Mouse (Mus musculus): ENCODE results near the gene Unc5cl. TPM values are rescaled to one million over a fixed set of nuclear protein-coding genes. Genes with fewer than 3 reads are reported as not detected.
A peak's percentile ranks its signal among the peaks of the same experiment; 100 is the strongest.

Unc5cl gene
- total RNA-seq, 1 experiment from 2014 or later = 0.95 TPM

- peak; percentile 84 for ATAC-seq (replicated peaks; ENCODE audit: insufficient number of reproducible peaks, low FRiP score, low TSS enrichment, poor library complexity, severe bottlenecking)
These were observed 103.4 kb downstream of the Unc5cl start for GRCm38 (mm10) chr17:48557823-48558715.

- ATAC-seq (replicated peaks; ENCODE audit: insufficient number of reproducible peaks, low FRiP score, low TSS enrichment, poor library complexity, severe bottlenecking) = no peak
These were observed 110.2 kb downstream of the Unc5cl start for GRCm38 (mm10) chr17:48564931-48565330.

GRCm38 (mm10) chr17:48569656-48570055 lies 115.0 kb downstream of the Unc5cl start:
- ATAC-seq (replicated peaks; ENCODE audit: insufficient number of reproducible peaks, low FRiP score, low TSS enrichment, poor library complexity, severe bottlenecking) = no peak

DNA sequence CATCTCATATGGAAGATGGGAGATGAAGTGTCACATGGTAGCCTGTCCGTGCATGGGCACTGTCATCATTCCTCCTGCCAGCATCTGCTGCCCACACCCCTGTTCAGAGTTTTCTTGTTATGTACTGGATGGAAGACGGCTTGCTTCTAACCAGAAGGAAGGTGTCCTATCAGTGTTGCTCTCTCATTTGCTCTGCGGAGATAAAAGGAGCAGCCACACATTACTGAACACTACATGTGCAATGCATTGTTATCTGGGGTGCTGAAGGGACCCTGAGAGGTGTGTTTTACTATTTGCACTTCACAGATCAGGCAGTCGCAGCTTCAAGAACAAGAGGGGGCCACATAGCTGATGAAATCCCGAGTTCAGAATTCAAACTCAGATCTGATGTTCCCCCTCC lies 126.5 kb downstream of the Unc5cl start:
- no peak for ATAC-seq (replicated peaks; ENCODE audit: insufficient number of reproducible peaks, low FRiP score, low TSS enrichment, poor library complexity, severe bottlenecking)

- ATAC-seq (replicated peaks; ENCODE audit: insufficient number of reproducible peaks, low FRiP score, low TSS enrichment, poor library complexity, severe bottlenecking) = no peak
These were observed 127.8 kb downstream of the Unc5cl start for GRCm38 (mm10) chr17:48582486-48582990.

GRCm38 (mm10) chr17:48583401-48583800 lies 128.7 kb downstream of the Unc5cl start:
- ATAC-seq (replicated peaks; ENCODE audit: insufficient number of reproducible peaks, low FRiP score, low TSS enrichment, poor library complexity, severe bottlenecking) = no peak

GRCm38 (mm10) chr17:48585902-48586359 lies 131.2 kb downstream of the Unc5cl start:
- ATAC-seq (replicated peaks; ENCODE audit: insufficient number of reproducible peaks, low FRiP score, low TSS enrichment, poor library complexity, severe bottlenecking) = peak; percentile 56; the same call in 1 of the 2 replicates

- no peak for ATAC-seq (replicated peaks; ENCODE audit: insufficient number of reproducible peaks, low FRiP score, low TSS enrichment, poor library complexity, severe bottlenecking)
These were observed 134.0 kb downstream of the Unc5cl start for GRCm38 (mm10) chr17:48588674-48589073.

Other genes with a start within 250 kb of the Unc5cl start
- gene Trem1, start 222.1 kb upstream of the Unc5cl start, total RNA-seq (2017) = 75.7 to 167 TPM (median 150 TPM) in 3 replicates
- gene Trem3, start 207.1 kb upstream of the Unc5cl start, total RNA-seq (2017) = 69.2 to 181 TPM (median 173 TPM) in 3 replicates
- 540 to 868 TPM (median 810 TPM) in 3 replicates for gene Treml4, start 190.6 kb upstream of the Unc5cl start, total RNA-seq (2017)
- gene Treml2, start 155.4 kb upstream of the Unc5cl start, total RNA-seq (2017) = 21.6 to 25.3 TPM (median 23.0 TPM) in 3 replicates
- 19.1 to 30.4 TPM (median 20.9 TPM) in 3 replicates for gene B430306N03Rik, start 138.8 kb upstream of the Unc5cl start, total RNA-seq (2017)
- gene Trem2, start 108.5 kb upstream of the Unc5cl start, total RNA-seq (2017) = 2.4 to 11.1 TPM (median 5.7 TPM) in 3 replicates
- 3.4 to 26.7 TPM in 2 of 3 replicates, not detected in the other for gene Treml1, start 95.0 kb upstream of the Unc5cl start, total RNA-seq (2017)
- 23.0 to 41.0 TPM (median 25.3 TPM) in 3 replicates for gene Nfya, start 45.0 kb upstream of the Unc5cl start, total RNA-seq (2017)
- gene Oard1, start 44.9 kb upstream of the Unc5cl start, total RNA-seq (2017) = 106 to 120 TPM (median 118 TPM) in 3 replicates
- gene Apobec2, start 22.0 kb upstream of the Unc5cl start, total RNA-seq (2017) = 0.39 TPM in 1 of 3 replicates, not detected in the others
- 5.9 TPM in 1 of 3 replicates, not detected in the others for gene Tspo2, start 3.4 kb upstream of the Unc5cl start, total RNA-seq (2017)